Mouse (Mus musculus) G1E (cell line): ENCODE results near the gene Nyap1.

Experiments used
- CTCF ChIP-seq: IDR thresholded peaks from 2 replicates; pipeline ENCODE4 v1.5.1; 2012; ENCODE audit warnings: low read depth, low read length, inconsistent platforms, mixed read lengths
- GATA1 ChIP-seq: IDR thresholded peaks from 2 replicates; pipeline ENCODE4 v1.6.1; 2012; ENCODE audit warnings: borderline replicate concordance, low read length, inconsistent platforms, mixed read lengths
- GATA2 ChIP-seq: IDR thresholded peaks from 2 replicates; pipeline ENCODE4 v1.6.1; 2012; ENCODE audit warnings: low read depth, low read length, inconsistent platforms, borderline replicate concordance
- POLR2AphosphoS5 ChIP-seq: IDR thresholded peaks from 2 replicates; pipeline ENCODE4 v1.6.1; 2012; ENCODE audit warnings: low read depth, low read length, inconsistent platforms; ENCODE audit not compliant: insufficient replicate concordance
- TAL1 ChIP-seq: conservative IDR thresholded peaks from 2 replicates; pipeline ENCODE4 v1.6.1; 2012; ENCODE audit warnings: low read depth, low read length, inconsistent platforms, mixed read lengths

DNA sequence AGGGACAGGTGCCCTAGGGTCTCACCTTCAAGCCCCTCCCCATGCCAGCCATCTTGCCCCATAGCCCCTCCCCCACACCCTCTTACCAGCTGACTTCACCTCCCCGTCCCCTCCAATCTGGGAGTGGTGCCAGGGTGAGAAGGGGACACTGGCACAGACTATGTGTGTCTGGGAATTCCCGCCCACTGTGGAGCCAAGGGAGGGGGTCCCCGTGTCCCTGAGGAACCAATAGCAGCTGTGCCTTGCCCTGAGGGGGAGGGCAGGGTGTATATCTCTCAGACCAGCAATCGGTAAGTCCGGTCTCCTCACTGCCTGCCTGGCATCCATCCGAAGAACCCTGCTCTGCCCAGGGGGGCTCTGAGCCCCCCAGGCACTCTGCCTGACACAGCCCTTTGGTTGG lies 16.5 kb upstream of the Nyap1 start:
- TF ChIP-seq GATA1, result no peak
- no peak for TF ChIP-seq CTCF
- TF ChIP-seq TAL1, result no peak
- no peak for TF ChIP-seq POLR2AphosphoS5
- TF ChIP-seq GATA2, result no peak
